Mouse (Mus musculus): ENCODE data around the gene Snw1. TPM values are rescaled to one million over a fixed set of nuclear protein-coding genes. Genes with fewer than 3 reads are reported as not detected.
A peak's percentile ranks its signal among the peaks of the same experiment; 100 is the strongest.

The Snw1 gene
- polyA plus RNA-seq, 1 experiment: 95.4 TPM

- no peak overlapping the region for H3K27ac ChIP-seq (ENCODE audit: insufficient read depth, low read length)
- no peak overlapping the region for H3K9ac ChIP-seq (ENCODE audit: low read depth, poor library complexity, severe bottlenecking)
- TF ChIP-seq POLR2A (IDR thresholded peaks at IDR 0.05; ENCODE audit: insufficient read depth, low read length) (no peak), EP300 (IDR thresholded peaks at IDR 0.05; ENCODE audit: insufficient read depth, low read depth, low read length) (no peak), CTCF (IDR thresholded peaks at IDR 0.05; ENCODE audit: low read depth, low read length) (no peak)
- H3K9me3 ChIP-seq (replicated peaks; ENCODE audit: control insufficient read depth, insufficient read depth, low read length, poor library complexity, severe bottlenecking): no peaks in the 10 kb centered on the region
- peaks cover 5% of the 10 kb centered on the region; the same call in 1 of the 2 replicates for H3K36me3 ChIP-seq (ENCODE audit: control insufficient read depth, insufficient read depth, low read length, poor library complexity, severe bottlenecking)
- no peaks in the 10 kb centered on the region for H3K27me3 ChIP-seq (ENCODE audit: control insufficient read depth, insufficient read depth, low read length, poor library complexity, severe bottlenecking)
- H3K4me1 ChIP-seq (ENCODE audit: control insufficient read depth, insufficient read depth, low read length): no peaks in the 10 kb centered on the region
- no peak overlapping the region for H3K4me3 ChIP-seq (ENCODE audit: low read depth, low read length)
These were observed 2.7 kb upstream of the Snw1 start for GRCm38 (mm10) chr12:87474756-87475155.

- H3K27ac ChIP-seq (ENCODE audit: insufficient read depth, low read length): no peak overlapping the region
- H3K27me3 ChIP-seq (ENCODE audit: control insufficient read depth, insufficient read depth, low read length, poor library complexity, severe bottlenecking): no peaks in the 10 kb centered on the region
- peaks cover 1% of the 10 kb centered on the region for H3K4me1 ChIP-seq (ENCODE audit: control insufficient read depth, insufficient read depth, low read length)
- H3K9me3 ChIP-seq (replicated peaks; ENCODE audit: control insufficient read depth, insufficient read depth, low read length, poor library complexity, severe bottlenecking): no peaks in the 10 kb centered on the region
- peak overlapping the region; percentile 93 for H3K9ac ChIP-seq (ENCODE audit: low read depth, poor library complexity, severe bottlenecking)
- peak overlapping the region; percentile 93 for H3K4me3 ChIP-seq (ENCODE audit: low read depth, low read length)
- no peak for TF ChIP-seq POLR2A (IDR thresholded peaks at IDR 0.05; ENCODE audit: insufficient read depth, low read length)
- TF ChIP-seq CTCF (IDR thresholded peaks at IDR 0.05; ENCODE audit: low read depth, low read length): no peak
- TF ChIP-seq EP300 (IDR thresholded peaks at IDR 0.05; ENCODE audit: insufficient read depth, low read depth, low read length): no peak
- H3K36me3 ChIP-seq (ENCODE audit: control insufficient read depth, insufficient read depth, low read length, poor library complexity, severe bottlenecking): peaks cover 27% of the 10 kb centered on the region
These were observed 582 bp downstream of the Snw1 start for GRCm38 (mm10) chr12:87471421-87471963.

- Histone ChIP-seq H3K36me3 (ENCODE audit: control insufficient read depth, insufficient read depth, low read length, poor library complexity, severe bottlenecking) (peaks cover 32% of the 10 kb centered on the region), H3K4me3 (ENCODE audit: low read depth, low read length) (no peak overlapping the region), H3K9ac (ENCODE audit: low read depth, poor library complexity, severe bottlenecking) (peak overlapping the region; percentile 93), H3K9me3 (replicated peaks; ENCODE audit: control insufficient read depth, insufficient read depth, low read length, poor library complexity, severe bottlenecking) (no peaks in the 10 kb centered on the region), H3K27ac (ENCODE audit: insufficient read depth, low read length) (no peak overlapping the region), H3K27me3 (ENCODE audit: control insufficient read depth, insufficient read depth, low read length, poor library complexity, severe bottlenecking) (no peaks in the 10 kb centered on the region), H3K4me1 (ENCODE audit: control insufficient read depth, insufficient read depth, low read length) (peaks cover 1% of the 10 kb centered on the region)
- TF ChIP-seq EP300 (IDR thresholded peaks at IDR 0.05; ENCODE audit: insufficient read depth, low read depth, low read length) (no peak), POLR2A (IDR thresholded peaks at IDR 0.05; ENCODE audit: insufficient read depth, low read length) (no peak), CTCF (IDR thresholded peaks at IDR 0.05; ENCODE audit: low read depth, low read length) (no peak)
These were observed 1.6 kb downstream of the Snw1 start for GRCm38 (mm10) chr12:87470263-87471136.

GRCm38 (mm10) chr12:87464678-87465297, 7.3 kb downstream of the Snw1 start:
- H3K27ac ChIP-seq (ENCODE audit: insufficient read depth, low read length): no peak overlapping the region
- H3K27me3 ChIP-seq (ENCODE audit: control insufficient read depth, insufficient read depth, low read length, poor library complexity, severe bottlenecking): no peaks in the 10 kb centered on the region
- H3K4me3 ChIP-seq (ENCODE audit: low read depth, low read length): no peak overlapping the region
- H3K4me1 ChIP-seq (ENCODE audit: control insufficient read depth, insufficient read depth, low read length): peaks cover 1% of the 10 kb centered on the region
- no peak for TF ChIP-seq CTCF (IDR thresholded peaks at IDR 0.05; ENCODE audit: low read depth, low read length)
- no peak for TF ChIP-seq POLR2A (IDR thresholded peaks at IDR 0.05; ENCODE audit: insufficient read depth, low read length)
- no peak for TF ChIP-seq EP300 (IDR thresholded peaks at IDR 0.05; ENCODE audit: insufficient read depth, low read depth, low read length)
- peaks cover 77% of the 10 kb centered on the region for H3K36me3 ChIP-seq (ENCODE audit: control insufficient read depth, insufficient read depth, low read length, poor library complexity, severe bottlenecking)
- no peaks in the 10 kb centered on the region for H3K9me3 ChIP-seq (replicated peaks; ENCODE audit: control insufficient read depth, insufficient read depth, low read length, poor library complexity, severe bottlenecking)
- no peak overlapping the region for H3K9ac ChIP-seq (ENCODE audit: low read depth, poor library complexity, severe bottlenecking)

GRCm38 (mm10) chr12:87449456-87449855, 22.6 kb downstream of the Snw1 start:
- H3K9me3 ChIP-seq (replicated peaks; ENCODE audit: control insufficient read depth, insufficient read depth, low read length, poor library complexity, severe bottlenecking): no peaks in the 10 kb centered on the region
- H3K36me3 ChIP-seq (ENCODE audit: control insufficient read depth, insufficient read depth, low read length, poor library complexity, severe bottlenecking): peaks cover 74% of the 10 kb centered on the region
- H3K9ac ChIP-seq (ENCODE audit: low read depth, poor library complexity, severe bottlenecking): no peak overlapping the region
- TF ChIP-seq EP300 (IDR thresholded peaks at IDR 0.05; ENCODE audit: insufficient read depth, low read depth, low read length) (no peak), POLR2A (IDR thresholded peaks at IDR 0.05; ENCODE audit: insufficient read depth, low read length) (no peak), CTCF (IDR thresholded peaks at IDR 0.05; ENCODE audit: low read depth, low read length) (no peak)
- H3K27ac ChIP-seq (ENCODE audit: insufficient read depth, low read length): no peak overlapping the region
- H3K4me3 ChIP-seq (ENCODE audit: low read depth, low read length): no peak overlapping the region
- no peaks in the 10 kb centered on the region for H3K27me3 ChIP-seq (ENCODE audit: control insufficient read depth, insufficient read depth, low read length, poor library complexity, severe bottlenecking)
- H3K4me1 ChIP-seq (ENCODE audit: control insufficient read depth, insufficient read depth, low read length): no peaks in the 10 kb centered on the region

All from ES-Bruce4 (cell line).